Mouse (Mus musculus) embryonic facial prominence, embryonic 14.5 days (tissue): ENCODE results near the gene Gpd1l. TPM values are rescaled to one million over a fixed set of nuclear protein-coding genes. Genes with fewer than 3 reads are reported as not detected.
A peak's percentile ranks its signal among the peaks of the same experiment; 100 is the strongest.

Experiments
- ATAC-seq: fragments of 200-750 bp; cut with Nextera tagmentation; 2 replicates; pipeline ENCODE4 v1.8.0; 2017; ENCODE audit warnings: low read depth, moderate number of reproducible peaks, moderate TSS enrichment
- DNase-seq: peaks from one replicate; pipeline ENCODE4 v3.0.0-alpha.2; 2015; ENCODE audit warnings: low spot score
- H3K27ac ChIP-seq: fragments of 300-500 bp; sonication (generic); replicated peaks from 2 replicates; pipeline ENCODE4 v1.5.1; 2014; ENCODE audit warnings: low read depth, mild to moderate bottlenecking, low read length, moderate library complexity
- H3K27me3 ChIP-seq: fragments of 300-500 bp; sonication (generic); replicated peaks from 2 replicates; pipeline ENCODE4 v1.6.1; 2014; ENCODE audit warnings: low read length; ENCODE audit not compliant: control insufficient read depth, insufficient read depth
- H3K36me3 ChIP-seq: fragments of 300-500 bp; sonication (generic); 2 replicates; pipeline ENCODE4 v1.6.1; 2014; ENCODE audit warnings: low read length, mixed read lengths; ENCODE audit not compliant: control insufficient read depth, insufficient read depth
- H3K4me1 ChIP-seq: fragments of 300-500 bp; sonication (generic); 2 replicates; pipeline ENCODE4 v1.6.1; 2014; ENCODE audit warnings: antibody characterized with exemption, low read length; ENCODE audit not compliant: control insufficient read depth, insufficient read depth
- H3K4me2 ChIP-seq: fragments of 300-500 bp; sonication (generic); 2 replicates; pipeline ENCODE4 v1.6.1; 2014; ENCODE audit warnings: low read depth, mild to moderate bottlenecking, low read length, moderate library complexity, mixed read lengths
- H3K4me3 ChIP-seq: fragments of 300-500 bp; sonication (generic); 2 replicates; pipeline ENCODE4 v1.5.1; 2014; ENCODE audit warnings: low read depth, mild to moderate bottlenecking, low read length
- H3K9ac ChIP-seq: fragments of 300-500 bp; sonication (generic); 2 replicates; pipeline ENCODE4 v1.6.1; 2014; ENCODE audit warnings: low read depth, mild to moderate bottlenecking, low read length, moderate library complexity, mixed read lengths
- H3K9me3 ChIP-seq: fragments of 300-500 bp; sonication (generic); 2 replicates; pipeline ENCODE4 v1.6.1; 2016; ENCODE audit warnings: low read length; ENCODE audit not compliant: control insufficient read depth
- WGBS: fragments of 180-500 bp; shearing (Covaris S2); extraction: QIAGEN DNeasy Blood & Tissue Kit; methylation state at CpG from one replicate; pipeline ENCODE4 v1.1.7; 2014; 5-methylcytosine and 5-hydroxymethylcytosine counted together
- polyA plus RNA-seq: library from polyadenylated mRNA; unstranded; fragments of >200 nt; fragmentation: Nextera tagmentation; extraction: Ambion mirVana; gene quantifications from 2 replicates; pipeline ENCODE4 v1.2.1, GENCODE M21; 2014

The Gpd1l gene
- polyA plus RNA-seq, 1 experiment from 2014 or later = 10.3 TPM

GRCm38 (mm10) chr9:114960043-114960789, 26.4 kb upstream of the Gpd1l start:
- H3K9me3 ChIP-seq = no peaks in the 10 kb centered on the region
- DNase-seq = peak; percentile 48
- no peak overlapping the region for H3K9ac ChIP-seq
- H3K4me3 ChIP-seq = no peak overlapping the region
- ATAC-seq = peak; percentile 26; the same call in 1 of the 2 replicates
- H3K27ac ChIP-seq = no peak overlapping the region
- no peaks in the 10 kb centered on the region for H3K36me3 ChIP-seq
- no peaks in the 10 kb centered on the region for H3K27me3 ChIP-seq
- no peaks in the 10 kb centered on the region for H3K4me1 ChIP-seq
- 68% methylated on average over 4 of the region's 4 CpGs for WGBS
- H3K4me2 ChIP-seq = no peak overlapping the region

GRCm38 (mm10) chr9:114956945-114957344, 23.2 kb upstream of the Gpd1l start:
- H3K4me1 ChIP-seq = no peaks in the 10 kb centered on the region
- no peak overlapping the region for H3K4me3 ChIP-seq
- H3K36me3 ChIP-seq = no peaks in the 10 kb centered on the region
- ATAC-seq (peak; percentile 74), DNase-seq (peak; percentile 47)
- no peak overlapping the region for H3K27ac ChIP-seq
- H3K9me3 ChIP-seq = no peaks in the 10 kb centered on the region
- no peak overlapping the region for H3K4me2 ChIP-seq
- WGBS = 36% methylated on average over 5 of the region's 5 CpGs
- no peak overlapping the region for H3K9ac ChIP-seq
- no peaks in the 10 kb centered on the region for H3K27me3 ChIP-seq

GRCm38 (mm10) chr9:114955340-114955739, 21.6 kb upstream of the Gpd1l start:
- no peak overlapping the region for H3K9ac ChIP-seq
- H3K27me3 ChIP-seq = no peaks in the 10 kb centered on the region
- H3K36me3 ChIP-seq = no peaks in the 10 kb centered on the region
- DNase-seq (no peak), ATAC-seq (no peak)
- no peaks in the 10 kb centered on the region for H3K9me3 ChIP-seq
- H3K4me2 ChIP-seq = no peak overlapping the region
- H3K4me1 ChIP-seq = no peaks in the 10 kb centered on the region
- no peak overlapping the region for H3K4me3 ChIP-seq
- H3K27ac ChIP-seq = no peak overlapping the region
- WGBS = 84% methylated on average over 11 of the region's 11 CpGs

GRCm38 (mm10) chr9:114952866-114953265, 19.1 kb upstream of the Gpd1l start:
- no peaks in the 10 kb centered on the region for H3K36me3 ChIP-seq
- H3K4me3 ChIP-seq = no peak overlapping the region
- WGBS = 41% methylated on average over 1 of the region's 1 CpGs
- ATAC-seq = no peak
- H3K4me2 ChIP-seq = no peak overlapping the region
- peaks cover 6% of the 10 kb centered on the region; the same call in 1 of the 2 replicates for H3K4me1 ChIP-seq
- H3K27me3 ChIP-seq = no peaks in the 10 kb centered on the region
- no peaks in the 10 kb centered on the region for H3K9me3 ChIP-seq
- H3K27ac ChIP-seq = no peak overlapping the region
- H3K9ac ChIP-seq = no peak overlapping the region
- DNase-seq = no peak

- Histone ChIP-seq H3K27me3 (no peaks in the 10 kb centered on the region), H3K4me1 (peaks cover 6% of the 10 kb centered on the region; the same call in 1 of the 2 replicates), H3K9ac (no peak overlapping the region), H3K4me3 (no peak overlapping the region), H3K9me3 (no peaks in the 10 kb centered on the region), H3K27ac (no peak overlapping the region), H3K4me2 (no peak overlapping the region), H3K36me3 (no peaks in the 10 kb centered on the region)
- DNase-seq (peak; percentile 79), ATAC-seq (peak; percentile 60; the same call in 1 of the 2 replicates)
- WGBS = 49% methylated on average over 5 of the region's 5 CpGs
Observed at GRCm38 (mm10) chr9:114948395-114948794, 14.6 kb upstream of the Gpd1l start.

- H3K27me3 ChIP-seq = no peaks in the 10 kb centered on the region
- H3K4me1 ChIP-seq = peaks cover 6% of the 10 kb centered on the region; the same call in 1 of the 2 replicates
- no peaks in the 10 kb centered on the region for H3K36me3 ChIP-seq
- no peak overlapping the region for H3K4me3 ChIP-seq
- ATAC-seq = no peak
- H3K9me3 ChIP-seq = no peaks in the 10 kb centered on the region
- H3K27ac ChIP-seq = no peak overlapping the region
- DNase-seq = no peak
- WGBS = 90% methylated on average over 6 of the region's 6 CpGs
- H3K4me2 ChIP-seq = no peak overlapping the region
- H3K9ac ChIP-seq = no peak overlapping the region
Observed at GRCm38 (mm10) chr9:114945576-114945975, 11.8 kb upstream of the Gpd1l start.

GRCm38 (mm10) chr9:114944642-114945041, 10.9 kb upstream of the Gpd1l start:
- DNase-seq (no peak), ATAC-seq (no peak)
- Histone ChIP-seq H3K9me3 (no peaks in the 10 kb centered on the region), H3K27ac (no peak overlapping the region), H3K27me3 (no peaks in the 10 kb centered on the region), H3K4me1 (peaks cover 6% of the 10 kb centered on the region; the same call in 1 of the 2 replicates), H3K9ac (no peak overlapping the region), H3K4me2 (no peak overlapping the region), H3K36me3 (no peaks in the 10 kb centered on the region), H3K4me3 (no peak overlapping the region)
- WGBS = 79% methylated on average over 3 of the region's 3 CpGs

GRCm38 (mm10) chr9:114936687-114937086, 2.9 kb upstream of the Gpd1l start:
- peaks cover 11% of the 10 kb centered on the region for H3K4me1 ChIP-seq
- DNase-seq (no peak), ATAC-seq (no peak)
- H3K36me3 ChIP-seq = no peaks in the 10 kb centered on the region
- WGBS = 82% methylated on average over 2 of the region's 2 CpGs
- no peak overlapping the region for H3K4me2 ChIP-seq
- no peaks in the 10 kb centered on the region for H3K9me3 ChIP-seq
- no peak overlapping the region for H3K27ac ChIP-seq
- H3K4me3 ChIP-seq = no peak overlapping the region
- H3K27me3 ChIP-seq = no peaks in the 10 kb centered on the region
- H3K9ac ChIP-seq = no peak overlapping the region

- H3K4me3 ChIP-seq = no peak overlapping the region
- H3K4me2 ChIP-seq = no peak overlapping the region
- H3K36me3 ChIP-seq = no peaks in the 10 kb centered on the region
- no peak overlapping the region for H3K9ac ChIP-seq
- 53% methylated on average over 4 of the region's 4 CpGs for WGBS
- no peaks in the 10 kb centered on the region for H3K9me3 ChIP-seq
- no peak overlapping the region for H3K27ac ChIP-seq
- H3K4me1 ChIP-seq = peaks cover 11% of the 10 kb centered on the region
- H3K27me3 ChIP-seq = no peaks in the 10 kb centered on the region
- ATAC-seq = no peak
- DNase-seq = no peak
Observed at GRCm38 (mm10) chr9:114935321-114935720, 1.5 kb upstream of the Gpd1l start.
